12 mouse cellular contexts compared by ENCODE assay signal in the genomic region with DNA sequence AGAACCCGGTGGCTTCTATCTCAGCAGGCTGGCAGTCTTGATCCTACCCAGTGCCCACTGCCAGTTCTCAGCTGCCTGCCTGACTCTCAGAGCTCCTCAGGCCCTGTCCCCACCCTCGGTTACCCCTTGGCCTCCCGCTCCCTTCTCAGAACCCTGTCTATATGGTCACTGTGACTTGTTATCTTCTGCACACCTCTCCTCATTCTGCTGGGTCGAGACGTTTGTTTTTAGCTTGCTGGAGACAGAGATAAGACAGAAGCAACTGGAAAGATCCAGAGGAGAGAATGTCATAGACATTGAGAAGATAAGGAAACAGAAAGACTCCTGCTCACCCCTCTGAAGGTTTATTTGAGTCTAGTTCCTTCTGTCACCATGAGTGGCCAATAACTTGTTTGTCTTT. TPM values are rescaled to one million over a fixed set of nuclear protein-coding genes. Genes with fewer than 3 reads are reported as not detected.
DNase-seq lines count a peak whose midpoint lies in the region; ATAC-seq and TF ChIP-seq lines count a peak whose summit lies in the region.
"Had no signal": no experiment of that assay in that cellular context is flagged by ENCODE, and none has a peak within 500 bp of the region (broad histone marks: within the 10 kb centered on the region; RNA-seq: fewer than 3 reads in every experiment).

No protein-coding gene starts in this region.

- peaks cover 3% of the 10 kb centered on the region; the same call in 1 of the 2 replicates for H3K4me1 ChIP-seq in kidney, embryonic 15.5 days
- H3K4me1 ChIP-seq in bone marrow, adult 2 months (ENCODE audit: control insufficient read depth, insufficient read depth, low read length), result no peaks in the 10 kb centered on the region
- H3K4me1 ChIP-seq in embryonic facial prominence, embryonic 12.5 days, result peaks cover 9% of the 10 kb centered on the region; the same call in 1 of the 2 replicates
- peaks cover 8% of the 10 kb centered on the region for H3K4me1 ChIP-seq in liver, postnatal 0 days (ENCODE audit: insufficient read depth)
- H3K4me1 ChIP-seq in midbrain, embryonic 13.5 days (replicated peaks), result 0 out of 2 replicates have a peak, but pooled peaks cover 6% of the 10 kb centered on the region

- H3K4me3 ChIP-seq in kidney, embryonic 15.5 days (replicated peaks), result no peak overlapping the region
- H3K4me3 ChIP-seq in bone marrow, adult 2 months (replicated peaks; ENCODE audit: control insufficient read depth, low read depth, low read length), result peak overlapping the region; percentile 5
- no peak overlapping the region for H3K4me3 ChIP-seq in embryonic facial prominence, embryonic 12.5 days
- peak overlapping the region; percentile 53 for H3K4me3 ChIP-seq in liver, postnatal 0 days (ENCODE audit: low read depth, low read length)
- H3K4me3 ChIP-seq in midbrain, embryonic 13.5 days (replicated peaks), result no peak overlapping the region
- H3K4me3 ChIP-seq: embryonic facial prominence, embryonic 13.5 days had no signal

- no peak for TF ChIP-seq POLR2A in bone marrow, adult 2 months (IDR thresholded peaks at IDR 0.05; ENCODE audit: borderline replicate concordance, control insufficient read depth, low read depth, low read length)

- ATAC-seq in kidney, embryonic 15.5 days (replicated peaks; ENCODE audit: low FRiP score), result peak; percentile 57
- ATAC-seq in embryonic facial prominence, embryonic 12.5 days (ENCODE audit: insufficient number of reproducible peaks, insufficient read depth, low FRiP score, low TSS enrichment), result no peak
- ATAC-seq in liver, postnatal 0 days, result peak; percentile 89
- ATAC-seq in midbrain, embryonic 13.5 days, result no peak
- ATAC-seq: inflammation-experienced regulatory T-cells, adult 6 months had no signal

- no peak overlapping the region for H3K9ac ChIP-seq in kidney, embryonic 15.5 days
- H3K9ac ChIP-seq in embryonic facial prominence, embryonic 12.5 days, result no peak overlapping the region
- peak overlapping the region; percentile 68; the same call in 1 of the 2 replicates for H3K9ac ChIP-seq in liver, postnatal 0 days (replicated peaks)
- no peak overlapping the region for H3K9ac ChIP-seq in midbrain, embryonic 13.5 days (replicated peaks)
- H3K9ac ChIP-seq: embryonic facial prominence, embryonic 13.5 days had no signal

- H3K4me2 ChIP-seq in kidney, embryonic 15.5 days, result no peak overlapping the region
- no peak overlapping the region for H3K4me2 ChIP-seq in embryonic facial prominence, embryonic 12.5 days (replicated peaks)
- peak overlapping the region; percentile 70 for H3K4me2 ChIP-seq in liver, postnatal 0 days (ENCODE audit: low read depth, low read length)
- no peak overlapping the region for H3K4me2 ChIP-seq in midbrain, embryonic 13.5 days (replicated peaks)
- H3K4me2 ChIP-seq: embryonic facial prominence, embryonic 13.5 days had no signal

- TF ChIP-seq CTCF in bone marrow, adult 2 months (IDR thresholded peaks at IDR 0.05; ENCODE audit: control insufficient read depth, insufficient read depth, low read length), result no peak
- no peak for TF ChIP-seq CTCF in liver, postnatal 0 days (IDR thresholded peaks at IDR 0.05; ENCODE audit: low read depth)

- no peak for DNase-seq in kidney, postnatal 10 days
- peak; percentile 59 for DNase-seq in liver, postnatal 0 days
- DNase-seq in adipocyte (ENCODE audit: low spot score), result no peak
- no peak for DNase-seq in adrenal gland, adult (ENCODE audit: inconsistent age in 2 of 2, low spot score in 1 of 2)
- DNase-seq: cerebellum, adult 11 months; thymus, postnatal 4 days had no signal

- WGBS in kidney, embryonic 15.5 days, result 83% methylated on average over 5 of the region's 5 CpGs
- 41% methylated on average over 5 of the region's 5 CpGs for WGBS in bone marrow, adult 2 months
- WGBS in embryonic facial prominence, embryonic 12.5 days, result 85% methylated on average over 5 of the region's 5 CpGs
- WGBS in liver, postnatal 0 days (ENCODE audit: insufficient replicate concordance), result 40% methylated on average over 5 of the region's 5 CpGs
- WGBS in midbrain, embryonic 13.5 days, result 91% methylated on average over 5 of the region's 5 CpGs

- no peaks in the 10 kb centered on the region for H3K9me3 ChIP-seq in kidney, embryonic 15.5 days (replicated peaks)
- H3K9me3 ChIP-seq in embryonic facial prominence, embryonic 12.5 days, result 0 out of 2 replicates have a peak, but pooled peaks cover 4% of the 10 kb centered on the region
- H3K9me3 ChIP-seq in liver, postnatal 0 days (ENCODE audit: low read length), result no peaks in the 10 kb centered on the region
- no peaks in the 10 kb centered on the region for H3K9me3 ChIP-seq in midbrain, embryonic 13.5 days

- peak; percentile 98 for TF ChIP-seq EP300 in liver, postnatal 0 days (IDR thresholded peaks at IDR 0.05; ENCODE audit: low read depth)

- no peak overlapping the region for H3K27ac ChIP-seq in kidney, embryonic 15.5 days
- H3K27ac ChIP-seq in bone marrow, adult 2 months (ENCODE audit: control insufficient read depth, insufficient read depth, low read depth, low read length, poor library complexity), result peak overlapping the region; percentile 85
- H3K27ac ChIP-seq in embryonic facial prominence, embryonic 12.5 days, result 0 out of 2 replicates have a peak overlapping the region, but pooled peaks have one; percentile 50
- H3K27ac ChIP-seq in liver, postnatal 0 days (ENCODE audit: low read depth), result peak overlapping the region; percentile 92
- H3K27ac ChIP-seq in midbrain, embryonic 13.5 days, result no peak overlapping the region
- H3K27ac ChIP-seq: embryonic facial prominence, embryonic 13.5 days had no signal

- H3K27me3 ChIP-seq in kidney, embryonic 15.5 days, result no peaks in the 10 kb centered on the region
- H3K27me3 ChIP-seq in embryonic facial prominence, embryonic 12.5 days, result no peaks in the 10 kb centered on the region
- no peaks in the 10 kb centered on the region for H3K27me3 ChIP-seq in liver, postnatal 0 days (ENCODE audit: insufficient read depth, low read length)
- H3K27me3 ChIP-seq in midbrain, embryonic 13.5 days, result no peaks in the 10 kb centered on the region
- H3K27me3 ChIP-seq: embryonic facial prominence, embryonic 13.5 days had no signal

- no peaks in the 10 kb centered on the region for H3K36me3 ChIP-seq in kidney, embryonic 15.5 days
- no peaks in the 10 kb centered on the region for H3K36me3 ChIP-seq in embryonic facial prominence, embryonic 12.5 days
- H3K36me3 ChIP-seq in liver, postnatal 0 days (replicated peaks; ENCODE audit: insufficient read depth, low read length), result no peaks in the 10 kb centered on the region
- H3K36me3 ChIP-seq in midbrain, embryonic 13.5 days, result no peaks in the 10 kb centered on the region
- H3K36me3 ChIP-seq: embryonic facial prominence, embryonic 13.5 days had no signal

RNA-seq across cellular contexts. Expression of gene Phc1, which starts 53.8 kb away (rescaled TPM):
- 18.1 and 21.1 TPM in 2 replicates for polyA plus RNA-seq in kidney, embryonic 15.5 days (2015; fragmentation: Nextera tagmentation; extraction: Ambion mirVana)
- polyA plus RNA-seq in bone marrow, adult 2 months (2011; ENCODE audit: insufficient read depth, insufficient read length, low replicate concordance, missing spikeins), result 4.0 and 13.6 TPM in 2 replicates
- 29.4 and 30.0 TPM in 2 replicates for polyA plus RNA-seq in embryonic facial prominence, embryonic 12.5 days (2016; fragmentation: Nextera tagmentation; extraction: Ambion mirVana)
- polyA plus RNA-seq in liver, postnatal 0 days (2015; fragmentation: Nextera tagmentation; extraction: Ambion mirVana), result 1.2 and 1.4 TPM in 2 replicates
- polyA plus RNA-seq in midbrain, embryonic 13.5 days (2015; fragmentation: Nextera tagmentation; extraction: Ambion mirVana), result 37.7 and 39.0 TPM in 2 replicates

Comparison
In these comparisons a context has a peak if more than half of its experiments do, and no peak if none do; other contexts are left out.
1. ATAC-seq: peak in kidney, embryonic 15.5 days (single experiment) and liver, postnatal 0 days (single experiment); none in embryonic facial prominence, embryonic 12.5 days (single experiment) and midbrain, embryonic 13.5 days (single experiment).
2. H3K27ac ChIP-seq: peak in bone marrow, adult 2 months (single experiment), embryonic facial prominence, embryonic 12.5 days (single experiment) and liver, postnatal 0 days (single experiment); none in kidney, embryonic 15.5 days (single experiment) and midbrain, embryonic 13.5 days (single experiment).
3. H3K4me3 ChIP-seq: peak in bone marrow, adult 2 months (single experiment) and liver, postnatal 0 days (single experiment); none in kidney, embryonic 15.5 days (single experiment), embryonic facial prominence, embryonic 12.5 days (single experiment) and midbrain, embryonic 13.5 days (single experiment).